Mouse (Mus musculus) spleen, adult 2 months (tissue): ENCODE measurements at regions not wholly inside any gene's neighbourhood (a gene's known extent, or its start where the extent isn't known, plus 50 kb on each side); places are given as distances from the start of the nearest gene placed in this dataset.

Source experiments
- CTCF ChIP-seq: fragments of 200-500 bp; IDR thresholded peaks from 2 replicates; pipeline ENCODE4 v1.5.1; 2011; ENCODE audit warnings: mild to moderate bottlenecking, inconsistent platforms; ENCODE audit not compliant: insufficient read depth, insufficient read length, insufficient replicate concordance; ENCODE audit errors: extremely low read depth
- POLR2A ChIP-seq: fragments of 200-500 bp; IDR thresholded peaks from 2 replicates; pipeline ENCODE4 v1.6.1; 2011; ENCODE audit warnings: low read depth, low read length, inconsistent platforms

DNA sequence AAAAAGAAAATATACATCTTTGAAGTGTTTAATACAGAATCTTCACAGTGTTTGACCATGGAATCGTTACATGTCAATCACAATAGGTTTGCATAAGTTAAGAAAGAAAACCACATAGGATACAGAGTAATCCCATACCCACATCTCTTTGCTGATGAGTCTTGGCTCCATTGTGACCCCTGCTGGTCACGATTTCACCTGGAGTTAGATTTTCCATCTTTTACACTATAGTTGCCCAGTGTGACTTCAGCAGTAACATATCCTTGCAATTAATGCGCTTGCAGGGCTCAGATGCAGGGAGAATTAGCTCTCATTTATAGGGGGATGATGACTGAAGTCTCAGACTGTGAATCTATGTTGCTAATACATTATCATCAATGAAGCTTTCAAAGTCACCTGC, 1119.8 kb upstream of the Zfp386 start:
- TF ChIP-seq CTCF (no peak), POLR2A (no peak)
